Mouse (Mus musculus): ENCODE measurements around the gene Il23r.

Gene Il23r

GRCm38 (mm10) chr6:67431808-67432207 lies 59.8 kb downstream of the Il23r start:
- no peak for DNase-seq (ENCODE audit: low read depth, low spot score)

GRCm38 (mm10) chr6:67421761-67422160 lies 69.9 kb downstream of the Il23r start:
- no peak for DNase-seq (ENCODE audit: low read depth, low spot score)

- DNase-seq (ENCODE audit: low read depth, low spot score), result no peak
These were observed 75.1 kb downstream of the Il23r start for GRCm38 (mm10) chr6:67416557-67416956.

DNA sequence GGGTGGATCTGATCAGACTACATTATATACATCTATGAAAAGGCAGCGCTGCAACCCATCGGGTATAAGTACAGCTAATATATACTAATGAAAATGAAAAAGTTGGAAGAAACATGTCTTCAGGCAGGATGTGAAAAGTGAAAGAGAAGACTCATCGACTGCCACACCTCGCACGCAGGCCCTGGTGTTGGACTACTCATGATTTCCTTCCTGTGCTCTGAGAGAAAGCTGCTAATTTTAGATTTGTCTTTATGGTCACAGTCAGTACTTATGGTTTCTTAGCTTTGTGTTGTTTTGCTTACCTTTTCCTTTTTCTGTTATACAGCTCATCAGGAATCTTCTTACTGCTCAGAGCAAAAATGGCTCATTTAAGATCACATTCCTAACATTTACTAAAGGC lies 76.4 kb downstream of the Il23r start:
- no peak for DNase-seq (ENCODE audit: low read depth, low spot score)

GRCm38 (mm10) chr6:67413378-67413777 lies 78.3 kb downstream of the Il23r start:
- no peak for DNase-seq (ENCODE audit: low read depth, low spot score)

GRCm38 (mm10) chr6:67405281-67405682 lies 86.4 kb downstream of the Il23r start:
- no peak for DNase-seq (ENCODE audit: low read depth, low spot score)

- no peak for DNase-seq (ENCODE audit: low read depth, low spot score)
These were observed 92.1 kb downstream of the Il23r start for GRCm38 (mm10) chr6:67399551-67399950.

DNA sequence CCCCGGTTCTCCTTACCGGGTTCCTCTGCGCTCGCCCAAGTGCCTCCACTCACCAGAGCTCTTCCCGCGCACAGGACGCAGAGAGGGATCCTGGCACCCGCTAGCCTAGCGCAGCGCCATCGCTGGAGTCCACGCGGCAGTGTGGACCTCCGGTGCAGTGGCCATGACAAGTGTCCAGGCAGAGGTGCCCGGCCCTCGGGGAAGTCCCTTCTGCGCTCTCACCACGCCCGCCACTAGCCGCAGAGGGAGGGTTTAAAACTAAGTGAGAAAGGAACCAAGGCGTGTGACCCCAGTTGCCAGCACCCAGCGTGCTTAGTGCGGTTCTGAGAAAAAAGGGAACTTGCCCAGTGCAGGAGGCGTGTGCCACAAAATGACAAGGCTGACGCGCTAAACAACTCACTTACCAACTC lies 115.7 kb downstream of the Il23r start, which contains the start of gene Il12rb2:
Gene Il12rb2 (minus strand): TSS at position 207 of the 410 bp plus-strand sequence.
- DNase-seq (ENCODE audit: low read depth, low spot score), result no peak

Measured in skeletal muscle tissue, adult 2 months (tissue).